Mouse (Mus musculus) limb, embryonic 10.5 days (tissue): ENCODE data around the gene Gcgr. TPM values are rescaled to one million over a fixed set of nuclear protein-coding genes. Genes with fewer than 3 reads are reported as not detected.

ENCODE experiments used
- DNase-seq: peaks from one replicate; pipeline ENCODE4 v3.0.0-alpha.2; 2017; ENCODE audit warnings: low spot score
- H3K27ac ChIP-seq: fragments of 300-500 bp; sonication (generic); 2 replicates; pipeline ENCODE4 v1.5.1; 2016; ENCODE audit warnings: mild to moderate bottlenecking
- H3K27me3 ChIP-seq: fragments of 300-500 bp; sonication (generic); 2 replicates; pipeline ENCODE4 v1.6.1; 2016; ENCODE audit warnings: low read depth, mild to moderate bottlenecking; ENCODE audit not compliant: poor library complexity, severe bottlenecking
- H3K36me3 ChIP-seq: fragments of 300-500 bp; sonication (generic); 2 replicates; pipeline ENCODE4 v1.6.1; 2016; ENCODE audit warnings: mild to moderate bottlenecking, moderate library complexity
- H3K4me1 ChIP-seq: fragments of 300-500 bp; sonication (generic); 2 replicates; pipeline ENCODE4 v1.6.1; 2016
- H3K4me3 ChIP-seq: fragments of 300-500 bp; sonication (generic); 2 replicates; pipeline ENCODE4 v1.5.1; 2016; ENCODE audit warnings: mild to moderate bottlenecking, moderate library complexity
- H3K9me3 ChIP-seq: fragments of 300-500 bp; sonication (generic); replicated peaks from 2 replicates; pipeline ENCODE4 v1.6.1; 2016; ENCODE audit warnings: mild to moderate bottlenecking
- WGBS: fragments of 180-500 bp; shearing (Covaris S2); methylation state at CpG from one replicate; pipeline ENCODE4 v1.1.7; 2016; 5-methylcytosine and 5-hydroxymethylcytosine counted together
- polyA plus RNA-seq: library from polyadenylated mRNA; unstranded; fragments of >200 nt; fragmentation: Nextera tagmentation; extraction: Ambion mirVana; gene quantifications from 2 replicates; pipeline ENCODE4 v1.2.1, GENCODE M21; 2016

Gene Gcgr
- 0.26 and 1.1 TPM in 2 replicates for polyA plus RNA-seq

- Histone ChIP-seq H3K4me3 (peak within 1 kb of the TSS; percentile 58), H3K4me1 (peaks cover 18% of the 10 kb centered on the region), H3K27ac (peak within 1 kb of the TSS; percentile 78), H3K36me3 (no peaks in the 10 kb centered on the region), H3K9me3 (no peaks in the 10 kb centered on the region), H3K27me3 (peaks cover 79% of the 10 kb centered on the region)
- WGBS = 8% methylated on average over 59 of the region's 62 CpGs
- DNase-seq = peak; percentile 67
Measured at GRCm38 (mm10) chr11:120530085-120530964, at the start of gene Gcgr. Gene Gcgr (plus strand): TSS chr11:120530699.

DNA sequence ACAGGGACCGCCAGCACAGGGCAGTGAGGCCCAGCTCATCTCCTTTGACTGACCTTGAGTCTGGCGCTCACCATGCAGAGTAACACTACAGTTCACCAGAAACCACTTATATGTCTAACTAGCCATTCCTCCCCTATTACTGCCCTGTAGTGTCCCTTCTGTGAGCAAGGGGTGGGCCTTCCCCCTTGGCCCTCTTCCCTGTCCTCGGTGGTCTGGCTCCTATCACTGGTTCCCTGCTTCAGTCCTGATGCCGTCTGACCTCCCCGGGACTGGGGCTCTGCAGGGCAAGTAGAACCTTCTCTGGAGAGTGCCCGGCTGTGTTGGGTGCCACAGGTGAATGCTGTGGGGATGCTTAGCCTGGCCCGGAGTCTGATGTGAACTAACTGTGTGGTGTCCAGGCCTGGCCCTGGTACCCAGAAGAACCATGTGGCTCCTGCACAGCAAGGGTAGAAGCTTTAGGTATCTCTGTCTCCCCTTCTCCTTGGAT lies 47.0 kb upstream of the Gcgr start:
- peaks cover 21% of the 10 kb centered on the region for H3K4me1 ChIP-seq
- H3K27ac ChIP-seq = peak overlapping the region; percentile 95
- WGBS = 90% methylated on average over 7 of the region's 7 CpGs
- peaks cover 88% of the 10 kb centered on the region for H3K36me3 ChIP-seq
- DNase-seq = no peak
- no peaks in the 10 kb centered on the region for H3K9me3 ChIP-seq
- no peaks in the 10 kb centered on the region for H3K27me3 ChIP-seq
- H3K4me3 ChIP-seq = peak overlapping the region; percentile 98

DNA sequence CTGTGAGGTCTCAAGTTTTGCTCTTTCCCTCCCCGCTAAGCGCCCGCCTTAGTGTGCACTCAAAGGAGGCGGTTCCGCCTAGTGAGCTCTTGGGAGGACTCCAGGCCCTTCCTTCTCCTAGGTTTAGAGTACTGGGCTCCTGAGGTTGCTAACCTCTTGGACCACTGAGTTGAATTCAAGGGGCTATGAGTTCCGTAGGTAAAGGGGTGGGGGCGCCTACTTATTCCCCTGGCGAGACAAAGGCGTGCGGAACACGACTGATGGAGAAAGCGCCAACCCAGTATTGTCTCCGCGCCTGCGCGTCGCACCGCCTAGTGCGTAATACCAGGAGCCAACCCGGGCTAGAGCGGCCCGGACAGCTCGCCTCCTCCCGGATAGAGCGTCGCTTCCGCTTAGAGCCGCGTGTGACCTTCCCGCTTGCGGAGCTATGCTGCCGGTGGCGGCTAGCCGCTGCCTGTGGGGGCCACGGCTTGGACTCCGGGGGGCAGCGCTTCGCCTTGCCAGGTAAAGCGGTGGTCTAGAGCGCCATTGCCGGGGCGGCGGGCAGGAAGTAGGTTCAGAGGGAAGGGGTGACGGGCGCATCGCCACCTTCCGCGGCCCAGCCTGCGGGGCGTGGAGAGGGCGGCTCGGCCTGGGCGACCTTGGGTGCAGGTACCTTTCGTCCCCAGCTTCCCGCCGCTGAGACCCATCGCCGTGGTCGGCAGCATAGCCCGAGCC lies 46.1 kb upstream of the Gcgr start, which contains the start of gene Mrpl12:
Gene Mrpl12, plus strand, starts transcription at position 349 of the 717 bp plus-strand sequence.
- Histone ChIP-seq H3K9me3 (no peaks in the 10 kb centered on the region), H3K4me1 (peaks cover 25% of the 10 kb centered on the region), H3K27me3 (no peaks in the 10 kb centered on the region), H3K27ac (peak within 1 kb of the TSS; percentile 95), H3K36me3 (peaks cover 88% of the 10 kb centered on the region), H3K4me3 (peak within 1 kb of the TSS; percentile 98)
- WGBS = 1% methylated on average over 60 of the region's 60 CpGs
- peak; percentile 93 for DNase-seq

DNA sequence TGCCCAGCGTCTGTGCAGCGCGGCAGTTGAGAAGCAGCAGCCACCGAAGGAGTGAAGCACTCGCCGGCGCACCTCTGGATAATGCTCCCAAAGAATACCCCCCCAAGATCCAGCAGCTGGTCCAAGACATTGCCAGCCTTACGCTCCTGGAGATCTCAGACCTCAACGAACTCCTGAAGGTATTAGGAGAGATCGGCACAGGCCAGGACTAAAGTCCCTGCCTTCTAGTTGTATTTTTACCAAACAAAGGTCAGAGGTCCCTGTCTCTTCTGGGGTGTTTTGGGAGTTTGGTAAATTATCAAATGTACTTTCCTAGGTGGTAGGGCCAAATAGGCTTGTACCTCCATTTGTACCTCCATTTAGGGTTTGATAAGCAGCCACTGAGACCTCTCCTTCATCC lies 45.2 kb upstream of the Gcgr start:
- Histone ChIP-seq H3K4me1 (peaks cover 32% of the 10 kb centered on the region), H3K9me3 (no peaks in the 10 kb centered on the region), H3K27me3 (no peaks in the 10 kb centered on the region), H3K36me3 (peaks cover 88% of the 10 kb centered on the region), H3K4me3 (peak overlapping the region; percentile 98), H3K27ac (peak overlapping the region; percentile 95)
- DNase-seq = no peak
- WGBS = 11% methylated on average over 10 of the region's 10 CpGs

DNA sequence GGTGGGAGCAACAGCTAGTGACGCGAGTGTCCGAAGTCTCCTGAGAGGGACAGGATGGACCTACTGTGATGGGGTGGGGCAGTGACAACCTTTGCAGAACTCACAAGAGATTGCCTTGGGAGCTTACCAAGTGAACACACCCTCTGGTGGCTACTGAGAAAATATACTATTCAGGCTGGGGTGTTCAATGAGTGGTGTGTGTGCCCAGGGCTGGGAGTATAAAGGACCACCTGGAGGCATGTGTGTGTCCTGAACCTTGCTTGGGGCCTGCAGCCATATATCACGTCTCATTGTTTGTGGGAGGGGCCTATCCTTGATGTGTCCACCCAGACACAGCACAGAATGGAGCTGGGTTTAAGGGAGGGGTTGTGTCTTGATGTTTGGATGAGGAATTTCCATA lies 42.0 kb upstream of the Gcgr start:
- WGBS = 85% methylated on average over 4 of the region's 4 CpGs
- no peak overlapping the region for H3K27ac ChIP-seq
- peaks cover 61% of the 10 kb centered on the region for H3K4me1 ChIP-seq
- no peak for DNase-seq
- no peaks in the 10 kb centered on the region for H3K9me3 ChIP-seq
- H3K4me3 ChIP-seq = no peak overlapping the region
- H3K27me3 ChIP-seq = no peaks in the 10 kb centered on the region
- H3K36me3 ChIP-seq = peaks cover 61% of the 10 kb centered on the region

- Histone ChIP-seq H3K4me1 (peaks cover 61% of the 10 kb centered on the region), H3K9me3 (no peaks in the 10 kb centered on the region), H3K36me3 (peaks cover 61% of the 10 kb centered on the region), H3K27me3 (no peaks in the 10 kb centered on the region), H3K4me3 (peak overlapping the region; percentile 19), H3K27ac (peak overlapping the region; percentile 21; the same call in 1 of the 2 replicates)
- 62% methylated on average over 4 of the region's 4 CpGs for WGBS
- DNase-seq = peak; percentile 74
Measured at GRCm38 (mm10) chr11:120489054-120489761, 41.3 kb upstream of the Gcgr start.

DNA sequence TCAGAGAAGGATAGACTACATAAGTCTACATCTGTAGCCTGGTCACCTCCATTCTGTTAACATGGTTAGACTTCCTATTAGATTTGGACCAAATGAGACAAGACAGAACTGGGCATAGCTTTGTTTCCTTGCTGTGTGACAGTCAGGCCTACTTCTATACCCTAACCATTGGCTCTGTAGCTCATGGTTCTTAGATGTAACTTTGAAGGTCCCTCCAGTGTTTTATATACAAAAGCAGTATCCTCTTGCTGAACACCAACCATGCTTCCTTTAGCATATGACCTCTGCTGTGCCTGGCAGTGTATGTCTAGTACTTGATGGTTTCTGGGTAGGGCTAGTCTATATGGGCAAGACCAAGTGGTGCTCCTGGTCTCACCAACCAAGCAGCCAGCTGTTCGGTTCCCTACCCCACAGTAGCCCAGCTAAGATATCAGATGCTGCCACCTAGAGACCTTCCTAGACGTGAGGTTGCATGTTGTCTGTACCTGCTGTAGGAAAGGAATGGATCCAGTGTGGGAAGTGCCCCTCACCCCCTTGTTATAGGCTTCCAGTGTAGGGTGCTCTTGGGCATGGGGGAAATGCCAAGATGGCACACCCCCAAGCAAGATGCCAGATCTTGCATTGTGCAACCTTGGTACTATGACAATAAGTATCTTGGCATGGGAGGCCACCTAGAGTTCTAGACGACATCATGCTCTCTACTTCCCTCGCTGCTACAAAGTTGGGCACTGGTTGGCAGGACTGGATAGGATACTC lies 40.0 kb upstream of the Gcgr start:
- Histone ChIP-seq H3K9me3 (no peaks in the 10 kb centered on the region), H3K4me1 (peaks cover 57% of the 10 kb centered on the region), H3K36me3 (peaks cover 72% of the 10 kb centered on the region), H3K27ac (peak overlapping the region; percentile 90), H3K4me3 (peak overlapping the region; percentile 97), H3K27me3 (no peaks in the 10 kb centered on the region)
- 34% methylated on average over 4 of the region's 4 CpGs for WGBS
- no peak for DNase-seq

GRCm38 (mm10) chr11:120491317-120492023 lies 39.0 kb upstream of the Gcgr start, which contains the start of gene Slc25a10:
Gene Slc25a10 (plus strand): TSS chr11:120491840.
- H3K27me3 ChIP-seq = no peaks in the 10 kb centered on the region
- no peaks in the 10 kb centered on the region for H3K9me3 ChIP-seq
- H3K4me3 ChIP-seq = peak within 1 kb of the TSS; percentile 97
- under 1% methylated on average over 35 of the region's 35 CpGs for WGBS
- peak; percentile 89 for DNase-seq
- peaks cover 72% of the 10 kb centered on the region for H3K36me3 ChIP-seq
- H3K4me1 ChIP-seq = peaks cover 51% of the 10 kb centered on the region
- H3K27ac ChIP-seq = peak within 1 kb of the TSS; percentile 90

GRCm38 (mm10) chr11:120492024-120492877 lies 38.2 kb upstream of the Gcgr start:
- Histone ChIP-seq H3K36me3 (peaks cover 72% of the 10 kb centered on the region), H3K27ac (peak overlapping the region; percentile 90), H3K4me3 (peak overlapping the region; percentile 97), H3K27me3 (no peaks in the 10 kb centered on the region), H3K9me3 (no peaks in the 10 kb centered on the region), H3K4me1 (peaks cover 51% of the 10 kb centered on the region)
- WGBS = under 1% methylated on average over 48 of the region's 48 CpGs
- peak; percentile 65 for DNase-seq

GRCm38 (mm10) chr11:120492878-120493203 lies 37.7 kb upstream of the Gcgr start:
- H3K27me3 ChIP-seq = no peaks in the 10 kb centered on the region
- 30% methylated on average over 3 of the region's 3 CpGs for WGBS
- peak overlapping the region; percentile 97 for H3K4me3 ChIP-seq
- peaks cover 51% of the 10 kb centered on the region for H3K4me1 ChIP-seq
- no peaks in the 10 kb centered on the region for H3K9me3 ChIP-seq
- peak overlapping the region; percentile 90 for H3K27ac ChIP-seq
- H3K36me3 ChIP-seq = peaks cover 72% of the 10 kb centered on the region
- DNase-seq = peak; percentile 60

DNA sequence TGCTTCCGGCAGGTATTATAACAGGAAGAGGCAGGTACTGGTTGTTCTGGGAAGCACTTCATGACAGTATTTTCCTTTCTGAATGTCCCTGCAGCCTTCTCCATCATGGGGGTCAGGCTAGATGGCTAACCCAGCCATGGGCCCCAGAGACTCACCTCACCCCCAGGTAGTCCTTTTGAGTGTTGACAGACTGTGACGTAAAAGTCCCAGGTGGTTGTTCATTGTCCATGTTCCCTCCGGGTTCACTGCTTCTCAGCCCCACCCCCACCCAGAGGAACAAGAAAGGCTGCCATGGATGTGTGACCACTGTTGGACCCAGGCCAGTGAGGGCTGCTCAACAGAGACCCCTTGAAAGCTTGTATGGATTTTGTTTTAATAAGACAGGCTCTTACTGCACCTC lies 37.1 kb upstream of the Gcgr start:
- Histone ChIP-seq H3K27ac (peak overlapping the region; percentile 90), H3K4me1 (peaks cover 51% of the 10 kb centered on the region), H3K9me3 (no peaks in the 10 kb centered on the region), H3K36me3 (peaks cover 72% of the 10 kb centered on the region), H3K27me3 (no peaks in the 10 kb centered on the region), H3K4me3 (peak overlapping the region; percentile 97)
- WGBS = 81% methylated on average over 3 of the region's 3 CpGs
- DNase-seq = no peak
